Mouse (Mus musculus): ENCODE measurements around the gene Hoxa1. TPM values are rescaled to one million over a fixed set of nuclear protein-coding genes. Genes with fewer than 3 reads are reported as not detected.

Hoxa1 gene
- polyA plus RNA-seq, 1 experiment from 2014 or later: 1.6 TPM

GRCm38 (mm10) chr6:52118903-52119635 lies 39.0 kb downstream of the Hoxa1 start:
- H3K9ac ChIP-seq: no peak overlapping the region
- no peak overlapping the region for H3K27ac ChIP-seq (replicated peaks)
- peaks cover 88% of the 10 kb centered on the region for H3K27me3 ChIP-seq (replicated peaks)
- peaks cover 5% of the 10 kb centered on the region; the same call in 1 of the 2 replicates for H3K4me1 ChIP-seq
- no peaks in the 10 kb centered on the region for H3K9me3 ChIP-seq
- WGBS: 46% methylated on average over 6 of the region's 6 CpGs
- H3K4me3 ChIP-seq: no peak overlapping the region
- no peak for ATAC-seq (ENCODE audit: extremely low read depth, insufficient number of reproducible peaks, low FRiP score, low TSS enrichment)
- no peak overlapping the region for H3K4me2 ChIP-seq
- no peaks in the 10 kb centered on the region for H3K36me3 ChIP-seq

- H3K4me2 ChIP-seq: no peak overlapping the region
- ATAC-seq (ENCODE audit: extremely low read depth, insufficient number of reproducible peaks, low FRiP score, low TSS enrichment): no peak
- peaks cover 93% of the 10 kb centered on the region for H3K27me3 ChIP-seq (replicated peaks)
- 10% methylated on average over 5 of the region's 5 CpGs for WGBS
- no peak overlapping the region for H3K4me3 ChIP-seq
- H3K36me3 ChIP-seq: no peaks in the 10 kb centered on the region
- H3K9me3 ChIP-seq: no peaks in the 10 kb centered on the region
- H3K27ac ChIP-seq (replicated peaks): no peak overlapping the region
- peaks cover 5% of the 10 kb centered on the region; the same call in 1 of the 2 replicates for H3K4me1 ChIP-seq
- no peak overlapping the region for H3K9ac ChIP-seq
Observed at GRCm38 (mm10) chr6:52115899-52116298, 42.2 kb downstream of the Hoxa1 start.

DNA sequence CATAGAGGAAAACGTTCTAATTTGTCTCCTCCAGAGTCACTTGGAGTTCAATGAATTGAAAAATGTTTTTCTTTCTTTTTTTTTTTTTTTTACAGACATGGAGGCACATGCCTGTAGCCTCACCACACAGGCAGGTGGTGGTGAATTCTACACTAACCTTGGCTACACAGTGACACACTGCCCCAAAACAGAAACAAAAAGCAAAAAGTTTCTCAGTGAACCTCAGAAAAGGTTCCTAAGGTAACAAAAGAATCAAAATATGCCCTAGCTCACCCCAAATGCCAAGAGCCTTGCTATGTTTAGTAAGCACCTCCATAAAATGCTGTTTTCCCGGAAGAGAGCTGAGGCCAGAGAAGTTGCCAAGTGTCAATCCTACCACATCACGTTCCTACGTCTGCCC lies 46.3 kb downstream of the Hoxa1 start:
- Histone ChIP-seq H3K27me3 (replicated peaks) (peaks cover 70% of the 10 kb centered on the region), H3K9me3 (no peaks in the 10 kb centered on the region), H3K4me2 (no peak overlapping the region), H3K4me1 (peaks cover 5% of the 10 kb centered on the region; the same call in 1 of the 2 replicates), H3K4me3 (no peak overlapping the region), H3K27ac (replicated peaks) (no peak overlapping the region), H3K9ac (no peak overlapping the region), H3K36me3 (no peaks in the 10 kb centered on the region)
- 64% methylated on average over 4 of the region's 4 CpGs for WGBS
- ATAC-seq (ENCODE audit: extremely low read depth, insufficient number of reproducible peaks, low FRiP score, low TSS enrichment): no peak

- Histone ChIP-seq H3K4me1 (no peaks in the 10 kb centered on the region), H3K4me3 (no peak overlapping the region), H3K9ac (no peak overlapping the region), H3K9me3 (no peaks in the 10 kb centered on the region), H3K27ac (replicated peaks) (no peak overlapping the region), H3K4me2 (no peak overlapping the region), H3K27me3 (replicated peaks) (peaks cover 67% of the 10 kb centered on the region), H3K36me3 (no peaks in the 10 kb centered on the region)
- WGBS: 71% methylated on average over 3 of the region's 3 CpGs
- ATAC-seq (ENCODE audit: extremely low read depth, insufficient number of reproducible peaks, low FRiP score, low TSS enrichment): no peak
Observed at GRCm38 (mm10) chr6:52107400-52107799, 50.7 kb downstream of the Hoxa1 start.

DNA sequence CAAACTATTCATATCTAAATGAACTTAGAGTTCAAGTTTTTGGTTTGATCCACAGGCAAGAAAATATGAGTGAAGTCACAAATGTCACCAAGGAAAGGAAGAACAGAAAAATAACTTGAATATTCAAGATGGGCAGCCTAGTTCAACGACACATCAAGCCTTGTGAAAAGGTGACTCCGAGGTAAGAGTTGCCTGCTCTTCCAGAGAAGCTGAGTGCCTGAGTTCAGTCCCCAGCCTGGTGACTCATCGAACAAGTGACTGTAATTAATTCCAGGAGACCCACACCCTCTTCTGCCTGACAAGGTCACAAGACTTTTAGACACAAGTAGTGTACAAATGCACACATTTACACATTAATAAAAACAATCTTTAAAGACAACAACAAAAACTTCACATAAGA lies 51.4 kb downstream of the Hoxa1 start:
- no peak overlapping the region for H3K27ac ChIP-seq (replicated peaks)
- H3K4me2 ChIP-seq: no peak overlapping the region
- no peak for ATAC-seq (ENCODE audit: extremely low read depth, insufficient number of reproducible peaks, low FRiP score, low TSS enrichment)
- no peak overlapping the region for H3K9ac ChIP-seq
- no peak overlapping the region for H3K4me3 ChIP-seq
- H3K27me3 ChIP-seq (replicated peaks): peaks cover 68% of the 10 kb centered on the region
- 43% methylated on average over 3 of the region's 3 CpGs for WGBS
- no peaks in the 10 kb centered on the region for H3K9me3 ChIP-seq
- H3K4me1 ChIP-seq: no peaks in the 10 kb centered on the region
- no peaks in the 10 kb centered on the region for H3K36me3 ChIP-seq

DNA sequence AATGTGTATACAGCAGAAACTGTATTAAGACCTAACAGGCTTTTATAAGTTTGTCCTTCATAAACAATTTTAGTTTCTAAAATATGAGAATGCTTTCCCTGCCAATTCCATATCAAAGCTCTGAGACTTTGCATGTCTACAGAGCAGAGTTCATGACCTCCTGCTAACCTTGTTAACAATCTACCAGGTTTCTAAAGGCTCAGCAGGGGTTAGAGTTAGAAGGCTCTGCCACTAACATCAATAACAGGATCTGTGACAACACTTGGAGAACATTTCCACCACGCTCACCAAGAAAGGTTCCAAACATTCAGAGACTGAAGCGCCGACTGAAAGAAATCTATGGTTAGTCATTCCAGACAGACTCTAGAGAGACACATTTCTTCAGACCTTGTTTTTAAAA lies 51.9 kb downstream of the Hoxa1 start:
- H3K36me3 ChIP-seq: no peaks in the 10 kb centered on the region
- H3K4me2 ChIP-seq: no peak overlapping the region
- H3K4me1 ChIP-seq: no peaks in the 10 kb centered on the region
- 34% methylated on average over 3 of the region's 3 CpGs for WGBS
- peaks cover 68% of the 10 kb centered on the region for H3K27me3 ChIP-seq (replicated peaks)
- H3K27ac ChIP-seq (replicated peaks): no peak overlapping the region
- H3K9ac ChIP-seq: no peak overlapping the region
- H3K9me3 ChIP-seq: no peaks in the 10 kb centered on the region
- no peak overlapping the region for H3K4me3 ChIP-seq
- no peak for ATAC-seq (ENCODE audit: extremely low read depth, insufficient number of reproducible peaks, low FRiP score, low TSS enrichment)

Other genes with a start within 250 kb of the Hoxa1 start
- gene Skap2, start 145.8 kb downstream of the Hoxa1 start, polyA plus RNA-seq (2015; fragmentation: Nextera tagmentation; extraction: Ambion mirVana): 16.8 and 18.3 TPM in 2 replicates
- gene Hoxa2, start 6.5 kb upstream of the Hoxa1 start, polyA plus RNA-seq (2015; fragmentation: Nextera tagmentation; extraction: Ambion mirVana): 1.5 and 2.5 TPM in 2 replicates
- gene 5730596B20Rik, start 19.2 kb upstream of the Hoxa1 start, polyA plus RNA-seq (2015; fragmentation: Nextera tagmentation; extraction: Ambion mirVana): 0.15 and 0.33 TPM in 2 replicates
- gene Hoxa4, start 33.4 kb upstream of the Hoxa1 start, polyA plus RNA-seq (2015; fragmentation: Nextera tagmentation; extraction: Ambion mirVana): 0.71 and 0.74 TPM in 2 replicates
- gene Hoxa5, start 46.3 kb upstream of the Hoxa1 start, polyA plus RNA-seq (2015; fragmentation: Nextera tagmentation; extraction: Ambion mirVana): 3.6 and 5.9 TPM in 2 replicates
- 0.40 TPM in 1 of 2 replicates, not detected in the other for gene Hoxa6, start 50.4 kb upstream of the Hoxa1 start, polyA plus RNA-seq (2015; fragmentation: Nextera tagmentation; extraction: Ambion mirVana)
- 0.99 and 1.2 TPM in 2 replicates for gene Hoxa3, start 55.0 kb upstream of the Hoxa1 start, polyA plus RNA-seq (2015; fragmentation: Nextera tagmentation; extraction: Ambion mirVana)
- gene Gm28308, start 55.0 kb upstream of the Hoxa1 start, polyA plus RNA-seq (2015; fragmentation: Nextera tagmentation; extraction: Ambion mirVana): not detected in 2 replicates
- gene Hoxa7, start 63.5 kb upstream of the Hoxa1 start, polyA plus RNA-seq (2015; fragmentation: Nextera tagmentation; extraction: Ambion mirVana): 0.46 and 0.59 TPM in 2 replicates
- gene Hoxa9, start 72.8 kb upstream of the Hoxa1 start, polyA plus RNA-seq (2015; fragmentation: Nextera tagmentation; extraction: Ambion mirVana): 0.10 and 0.17 TPM in 2 replicates
- 0.09 TPM in 1 of 2 replicates, not detected in the other for gene Hoxa10, start 82.5 kb upstream of the Hoxa1 start, polyA plus RNA-seq (2015; fragmentation: Nextera tagmentation; extraction: Ambion mirVana)
- not detected in 2 replicates for gene Hoxa11, start 87.5 kb upstream of the Hoxa1 start, polyA plus RNA-seq (2015; fragmentation: Nextera tagmentation; extraction: Ambion mirVana)
- gene Hoxa13, start 102.6 kb upstream of the Hoxa1 start, polyA plus RNA-seq (2015; fragmentation: Nextera tagmentation; extraction: Ambion mirVana): not detected in 2 replicates
- gene Evx1, start 155.2 kb upstream of the Hoxa1 start, polyA plus RNA-seq (2015; fragmentation: Nextera tagmentation; extraction: Ambion mirVana): not detected in 2 replicates

All from heart, embryonic 13.5 days (tissue).